Mouse (Mus musculus): ENCODE results near the gene Rsg1.

DNA sequence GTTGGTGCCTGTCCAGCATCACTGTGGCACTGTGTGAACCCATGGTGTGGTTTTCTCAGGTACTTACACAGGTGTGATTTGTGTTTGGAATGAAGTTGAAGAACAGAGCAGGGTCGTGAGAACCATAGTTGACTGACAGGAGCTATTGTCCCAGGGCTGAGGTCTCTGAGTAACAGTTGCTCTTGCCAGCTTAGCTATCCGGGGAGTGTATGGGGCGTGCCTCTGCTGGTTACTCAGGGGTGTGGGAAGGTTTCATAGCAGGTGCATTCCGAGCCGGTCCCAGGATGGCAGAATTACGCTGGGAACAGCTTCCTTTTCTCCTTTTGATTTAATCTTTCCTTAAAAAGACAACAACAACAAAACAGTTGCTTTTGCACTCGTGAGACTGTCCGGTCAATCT is 32.9 kb upstream of the Rsg1 start:
- no peak for TF ChIP-seq CTCF (IDR thresholded peaks at IDR 0.05; ENCODE audit: low read depth)
- no peak for TF ChIP-seq EP300 (IDR thresholded peaks at IDR 0.05; ENCODE audit: low read depth)
